Mouse (Mus musculus) CH12.LX (cell line): ENCODE measurements around the gene Cfap300.

Experiments
- CTCF ChIP-seq, 2 experiments: IDR thresholded peaks in 1 of 2; conservative IDR thresholded peaks in 1 of 2; 2 replicates each; pipeline ENCODE4 v1.5.1; 2011 to 2012; ENCODE audit warnings: low read depth in 2 of 2, low read length in 2 of 2, improper control_type of control experiment in 1 of 2, inconsistent platforms in 1 of 2, mild to moderate bottlenecking in 1 of 2, moderate library complexity in 1 of 2
- ELF1 ChIP-seq: IDR thresholded peaks from 2 replicates; pipeline ENCODE4 v1.6.1; 2014; ENCODE audit warnings: low read depth, mild to moderate bottlenecking, inconsistent platforms, low read length, improper control_type of control experiment
- HCFC1 ChIP-seq: IDR thresholded peaks from 2 replicates; pipeline ENCODE4 v1.6.1; 2012; ENCODE audit warnings: low read depth, mild to moderate bottlenecking, inconsistent platforms, low read length, improper control_type of control experiment
- MAZ ChIP-seq: IDR thresholded peaks from 2 replicates; pipeline ENCODE4 v1.6.1; 2012; ENCODE audit warnings: low read depth, mild to moderate bottlenecking, inconsistent platforms, low read length, improper control_type of control experiment, moderate library complexity
- MEF2A ChIP-seq: IDR thresholded peaks from 2 replicates; pipeline ENCODE4 v1.6.1; 2014; ENCODE audit warnings: low read depth, mild to moderate bottlenecking, inconsistent platforms, low read length, improper control_type of control experiment, borderline replicate concordance
- POLR2A ChIP-seq: IDR thresholded peaks from 2 replicates; pipeline ENCODE4 v1.6.1; 2011; ENCODE audit warnings: low read depth, mild to moderate bottlenecking, improper control_type of control experiment, low read length
- POLR2AphosphoS2 ChIP-seq: IDR thresholded peaks from 2 replicates; pipeline ENCODE4 v1.6.1; 2011; ENCODE audit warnings: low read depth, low read length, improper control_type of control experiment
- UBTF ChIP-seq: IDR thresholded peaks from 2 replicates; pipeline ENCODE4 v1.6.1; 2012; ENCODE audit warnings: low read depth, mild to moderate bottlenecking, inconsistent platforms, low read length, improper control_type of control experiment, moderate library complexity
- USF1 ChIP-seq: IDR thresholded peaks from 2 replicates; pipeline ENCODE4 v1.6.1; 2014; ENCODE audit warnings: low read depth, mild to moderate bottlenecking, inconsistent platforms, low read length, improper control_type of control experiment
- ZC3H11A ChIP-seq: IDR thresholded peaks from 2 replicates; pipeline ENCODE4 v1.6.1; 2012; ENCODE audit warnings: low read depth, mild to moderate bottlenecking, inconsistent platforms, low read length, improper control_type of control experiment
- ZKSCAN1 ChIP-seq: IDR thresholded peaks from 2 replicates; pipeline ENCODE4 v1.6.1; 2012; ENCODE audit warnings: low read depth, inconsistent platforms, low read length, improper control_type of control experiment, borderline replicate concordance
- ZMIZ1 ChIP-seq: IDR thresholded peaks from 2 replicates; pipeline ENCODE4 v1.6.1; 2012; ENCODE audit warnings: low read depth, mild to moderate bottlenecking, inconsistent platforms, low read length, improper control_type of control experiment
- ZNF384 ChIP-seq: IDR thresholded peaks from 2 replicates; pipeline ENCODE4 v1.6.1; 2012; ENCODE audit warnings: low read depth, low read length, improper control_type of control experiment, inconsistent platforms

DNA sequence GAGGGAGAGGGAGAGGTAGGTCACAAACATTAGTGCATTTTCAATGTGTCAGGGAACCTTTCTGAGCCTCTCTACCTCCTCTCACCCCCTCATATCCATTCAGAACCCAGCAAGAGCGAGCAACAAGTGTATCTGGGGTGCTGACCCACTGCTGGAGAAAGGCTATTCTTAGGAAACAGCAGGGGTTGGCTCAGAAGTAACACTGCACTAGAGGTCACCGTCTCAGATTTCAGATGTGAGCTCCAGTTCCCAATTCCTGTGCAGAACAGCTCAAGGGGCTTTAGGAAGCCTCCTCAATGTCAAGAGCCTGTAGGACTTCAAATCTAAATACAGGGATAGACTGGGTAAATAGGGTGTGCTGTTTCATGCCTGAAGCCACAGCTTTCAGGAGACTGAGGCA, 59.0 kb downstream of the Cfap300 start:
- TF ChIP-seq CTCF (conservative IDR thresholded peaks at IDR 0.05 in 1 of 2, IDR thresholded peaks at IDR 0.05 in 1 of 2; ENCODE audit: low read depth in 2 of 2, low read length in 2 of 2) (no peak), ZKSCAN1 (no peak), USF1 (no peak), HCFC1 (no peak), MAZ (no peak), POLR2AphosphoS2 (no peak), ZNF384 (no peak), ZC3H11A (no peak), MEF2A (no peak), ZMIZ1 (no peak), POLR2A (no peak), ELF1 (no peak), UBTF (no peak)
